Mouse (Mus musculus): Measurements from ENCODE around the gene Slc25a29.
"Not testable (repeated sequence)": the region's sequence is repeated elsewhere in the genome, so short reads cannot be mapped to it uniquely, and the experiment has no call there.

The Slc25a29 gene

GRCm38 (mm10) chr12:108835840-108836409 lies at the start of gene Slc25a29, which contains the start of gene Slc25a47:
Gene Slc25a29 (minus strand): TSS chr12:108835883.
Gene Slc25a47 (plus strand): TSS chr12:108836046.
- peak; percentile 76 for DNase-seq (ENCODE audit: extremely low read depth, low read depth)

DNA sequence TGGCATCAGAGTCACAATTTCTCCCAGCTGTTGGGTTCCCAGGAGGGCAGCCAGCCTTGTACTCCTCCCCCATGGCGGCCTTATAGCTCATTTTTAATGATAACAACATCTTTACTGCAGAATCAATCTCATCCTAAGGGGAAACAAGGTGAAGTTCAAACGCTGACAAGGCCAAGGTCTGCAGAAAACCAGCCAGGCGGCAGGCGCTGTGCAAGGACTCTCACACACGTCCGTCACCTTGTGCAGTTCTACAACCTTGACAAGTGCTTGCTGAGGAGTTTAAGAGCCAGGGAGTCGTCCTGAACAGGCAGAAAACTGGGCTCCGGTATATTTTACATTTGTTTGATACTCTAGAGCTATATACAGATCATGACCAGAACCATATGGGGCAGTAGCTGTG lies 47.1 kb upstream of the Slc25a29 start:
- no peak for DNase-seq (ENCODE audit: extremely low read depth, low read depth)

DNA sequence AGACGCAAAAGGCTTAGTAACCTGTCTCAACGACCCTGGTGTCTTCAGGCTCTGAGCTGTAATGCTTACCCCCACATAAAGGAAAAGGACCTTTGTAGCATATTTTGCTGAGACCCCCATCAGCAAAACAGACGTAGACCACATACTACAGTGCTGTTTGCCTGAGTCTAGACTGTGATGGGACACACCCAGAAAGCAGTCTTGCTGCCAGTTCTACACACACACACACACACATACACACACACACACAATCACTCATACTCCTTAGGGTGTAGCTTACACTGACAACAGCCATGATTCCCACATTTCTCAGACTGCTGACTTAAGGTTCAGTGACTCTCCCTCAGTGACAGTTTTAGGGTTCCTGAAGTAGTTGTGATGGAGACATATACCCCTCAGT lies 45.5 kb upstream of the Slc25a29 start:
- DNase-seq (ENCODE audit: extremely low read depth, low read depth), result no peak

- no peak for DNase-seq (ENCODE audit: extremely low read depth, low read depth)
These were observed 44.9 kb upstream of the Slc25a29 start for GRCm38 (mm10) chr12:108880606-108881005.

GRCm38 (mm10) chr12:108879138-108879537 lies 43.5 kb upstream of the Slc25a29 start:
- no peak for DNase-seq (ENCODE audit: extremely low read depth, low read depth)

GRCm38 (mm10) chr12:108873122-108873521 lies 37.4 kb upstream of the Slc25a29 start:
- no peak for DNase-seq (ENCODE audit: extremely low read depth, low read depth)

DNA sequence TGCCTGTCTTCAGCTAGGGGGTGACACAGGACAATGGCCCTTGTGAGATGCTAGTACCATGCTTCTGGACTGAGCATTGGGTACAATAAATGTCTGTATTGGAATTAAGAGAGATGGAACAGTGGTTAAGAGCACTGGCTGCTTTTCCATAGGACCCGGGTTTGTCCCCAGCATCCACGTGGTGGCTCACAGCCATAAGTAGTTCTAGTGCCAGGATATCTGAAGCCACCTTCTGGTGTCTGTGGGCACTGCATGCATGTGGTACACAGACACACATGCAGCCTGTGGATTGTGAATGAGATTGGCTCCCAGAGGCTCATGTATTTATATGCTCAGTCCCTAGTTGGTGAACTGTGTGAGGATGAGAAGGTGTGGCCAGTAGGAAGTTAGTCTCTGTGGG lies 33.9 kb upstream of the Slc25a29 start:
- DNase-seq (ENCODE audit: extremely low read depth, low read depth), result no peak

- no peak for DNase-seq (ENCODE audit: extremely low read depth, low read depth)
These were observed 29.4 kb upstream of the Slc25a29 start for GRCm38 (mm10) chr12:108865007-108865494.

- DNase-seq (ENCODE audit: extremely low read depth, low read depth), result no peak
These were observed 22.8 kb upstream of the Slc25a29 start for GRCm38 (mm10) chr12:108858486-108858885.

DNA sequence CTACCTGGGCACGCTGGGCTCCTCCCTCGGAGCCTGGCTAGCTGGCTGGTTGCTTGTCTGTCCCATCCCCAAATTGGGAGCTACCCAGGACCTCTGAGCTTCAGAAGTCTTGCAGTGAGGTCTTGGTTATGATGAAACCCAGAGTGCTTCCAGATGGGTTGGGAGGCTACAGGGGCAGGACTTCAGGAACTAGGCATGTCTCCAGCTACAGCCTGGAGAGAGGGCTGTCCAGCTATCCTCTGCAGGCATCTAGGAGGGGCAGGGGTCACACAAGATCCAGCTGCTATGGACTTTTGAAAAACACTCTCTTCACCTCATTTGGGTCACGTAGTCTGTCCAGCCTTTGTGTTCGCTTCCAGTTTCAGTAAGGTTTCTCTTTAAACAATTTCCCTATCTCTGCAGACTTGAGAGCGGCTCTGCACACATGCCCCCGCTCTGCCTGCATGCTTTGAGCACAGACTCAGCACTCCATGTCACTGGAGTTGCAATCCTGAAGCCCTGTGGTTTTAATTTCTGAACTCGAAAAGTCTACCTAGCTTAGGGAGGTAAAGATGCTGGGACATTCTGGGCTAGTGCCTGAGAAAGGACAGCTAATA lies 22.0 kb upstream of the Slc25a29 start:
- no peak for DNase-seq (ENCODE audit: extremely low read depth, low read depth)

DNA sequence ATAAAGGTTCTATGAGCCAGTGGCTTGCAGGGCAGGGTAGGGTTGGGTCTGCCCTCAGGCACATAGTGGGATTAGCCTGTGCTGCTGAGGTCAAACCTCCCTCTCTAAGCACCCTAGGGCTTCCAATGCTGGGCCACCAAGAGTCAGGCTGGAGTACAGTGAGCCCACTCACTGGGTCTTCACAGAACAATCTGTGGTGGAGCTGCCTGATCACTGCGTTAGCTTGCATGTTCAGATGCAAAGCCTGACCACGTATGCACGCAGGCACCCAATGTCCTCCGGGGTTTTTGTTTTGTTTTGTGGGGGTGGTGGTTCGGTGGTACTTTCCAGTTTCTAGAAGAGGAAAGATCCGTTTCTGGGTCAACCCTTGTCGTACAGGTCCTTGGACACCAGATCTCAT lies 21.4 kb upstream of the Slc25a29 start:
- no peak for DNase-seq (ENCODE audit: extremely low read depth, low read depth)

GRCm38 (mm10) chr12:108856186-108856585 lies 20.5 kb upstream of the Slc25a29 start:
- no peak for DNase-seq (ENCODE audit: extremely low read depth, low read depth)

- DNase-seq (ENCODE audit: extremely low read depth, low read depth), result no peak
These were observed 19.4 kb upstream of the Slc25a29 start for GRCm38 (mm10) chr12:108855081-108855480.

DNA sequence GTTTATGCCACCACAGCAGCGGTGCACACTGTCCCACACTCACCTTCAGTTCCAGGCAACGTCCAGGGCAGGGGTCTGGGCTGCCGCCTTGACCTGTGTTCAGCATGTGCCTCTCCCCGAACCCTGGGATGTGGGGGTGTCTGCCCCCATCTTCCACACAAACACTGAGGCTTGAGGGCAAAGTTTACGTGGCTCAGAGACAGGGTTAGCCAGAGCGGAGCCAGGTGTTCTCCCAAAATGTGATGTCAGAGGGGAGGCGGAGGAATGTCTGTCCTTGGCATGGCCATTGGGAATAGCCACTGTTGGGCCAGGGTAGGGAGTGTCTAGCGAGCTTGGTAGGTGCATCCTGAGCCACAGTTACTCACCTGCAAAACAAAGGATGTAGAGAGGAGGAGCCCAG lies 17.1 kb upstream of the Slc25a29 start:
- DNase-seq (ENCODE audit: extremely low read depth, low read depth), result no peak

DNA sequence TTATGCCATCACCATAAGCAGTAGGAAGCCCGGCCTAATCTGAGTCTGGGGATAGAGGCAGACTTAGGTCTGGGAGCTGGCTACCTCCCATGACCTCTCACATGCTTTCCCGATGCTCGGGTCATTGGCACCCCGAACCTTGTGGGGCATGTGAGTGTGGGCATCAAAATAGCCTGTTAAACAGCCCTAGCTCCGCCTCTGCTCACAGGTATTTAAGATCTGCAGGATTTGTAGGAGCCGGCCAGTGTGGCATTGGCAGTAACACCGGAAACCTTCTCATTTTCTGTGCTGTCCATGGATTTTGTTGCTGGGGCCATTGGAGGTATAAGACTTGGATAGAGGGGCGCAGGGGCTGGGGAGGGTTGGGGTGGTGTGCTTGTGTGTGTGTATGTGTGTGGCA lies 15.2 kb upstream of the Slc25a29 start:
- no peak for DNase-seq (ENCODE audit: extremely low read depth, low read depth)

GRCm38 (mm10) chr12:108850129-108850528 lies 14.4 kb upstream of the Slc25a29 start:
- no peak for DNase-seq (ENCODE audit: extremely low read depth, low read depth)

GRCm38 (mm10) chr12:108849488-108850022 lies 13.9 kb upstream of the Slc25a29 start:
- no peak for DNase-seq (ENCODE audit: extremely low read depth, low read depth)

- DNase-seq (ENCODE audit: extremely low read depth, low read depth), result not testable (repeated sequence)
These were observed 12.3 kb upstream of the Slc25a29 start for GRCm38 (mm10) chr12:108848033-108848432.

DNA sequence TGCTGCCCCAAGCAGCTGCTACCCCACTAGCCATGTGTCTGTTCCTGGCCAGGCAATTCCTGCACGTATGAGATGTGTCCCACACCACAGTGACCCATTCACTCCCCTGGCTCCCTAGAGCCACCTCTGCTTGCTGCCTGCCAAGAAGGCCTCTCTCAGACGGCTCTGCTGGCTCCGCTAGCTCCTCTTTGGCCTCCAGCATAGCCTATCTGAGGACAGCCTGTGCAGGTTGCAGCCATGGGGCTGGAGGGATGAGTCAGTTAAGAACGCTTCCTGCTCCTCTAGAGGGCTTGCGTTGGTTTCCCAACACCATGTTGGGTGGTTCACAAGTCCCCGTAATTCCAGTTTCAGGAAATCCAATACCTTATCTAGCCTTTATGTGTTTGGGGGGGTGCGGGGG lies 7.0 kb upstream of the Slc25a29 start:
- no peak for DNase-seq (ENCODE audit: extremely low read depth, low read depth)

DNA sequence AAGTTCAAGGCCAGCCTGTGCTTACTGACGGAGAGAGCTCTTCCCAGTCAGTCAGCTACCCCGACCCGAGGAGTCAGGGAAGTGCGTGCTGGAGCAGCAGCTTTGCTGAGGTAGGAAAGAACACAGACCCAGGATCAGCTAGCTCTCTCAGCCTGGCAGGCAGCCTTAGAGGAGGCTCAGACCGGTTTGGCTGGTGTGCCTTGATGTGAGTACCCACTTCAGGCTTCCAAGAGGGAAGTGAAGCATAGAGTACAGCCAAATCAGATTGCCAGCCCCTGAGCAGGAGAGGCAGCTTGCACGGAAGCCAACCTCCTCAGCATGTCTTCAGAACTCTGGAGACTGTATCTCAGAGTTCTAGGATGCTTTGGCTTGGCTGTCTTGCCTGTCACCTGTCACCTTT lies 5.5 kb upstream of the Slc25a29 start:
- no peak for DNase-seq (ENCODE audit: extremely low read depth, low read depth)

DNA sequence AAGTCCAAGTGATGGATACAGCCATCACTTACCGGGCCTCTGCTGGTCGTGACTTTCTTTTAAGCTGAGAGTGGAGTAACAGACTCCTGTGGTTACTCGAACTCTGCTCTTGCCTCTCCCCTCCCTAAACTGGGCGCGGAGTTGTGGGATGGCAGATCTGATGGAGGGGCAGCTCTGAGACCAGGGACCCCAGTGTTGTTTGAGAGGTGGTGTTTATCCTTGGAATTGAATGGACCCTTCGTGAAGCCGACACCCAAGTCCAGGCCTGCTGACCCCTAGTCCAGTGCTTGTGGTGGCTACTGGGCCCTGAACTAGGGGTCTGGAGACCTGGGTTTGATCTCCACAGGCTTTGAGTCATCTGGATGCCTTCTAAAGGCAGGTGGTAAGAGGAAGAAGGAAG lies 1.0 kb upstream of the Slc25a29 start:
- DNase-seq (ENCODE audit: extremely low read depth, low read depth), result peak; percentile 5

DNA sequence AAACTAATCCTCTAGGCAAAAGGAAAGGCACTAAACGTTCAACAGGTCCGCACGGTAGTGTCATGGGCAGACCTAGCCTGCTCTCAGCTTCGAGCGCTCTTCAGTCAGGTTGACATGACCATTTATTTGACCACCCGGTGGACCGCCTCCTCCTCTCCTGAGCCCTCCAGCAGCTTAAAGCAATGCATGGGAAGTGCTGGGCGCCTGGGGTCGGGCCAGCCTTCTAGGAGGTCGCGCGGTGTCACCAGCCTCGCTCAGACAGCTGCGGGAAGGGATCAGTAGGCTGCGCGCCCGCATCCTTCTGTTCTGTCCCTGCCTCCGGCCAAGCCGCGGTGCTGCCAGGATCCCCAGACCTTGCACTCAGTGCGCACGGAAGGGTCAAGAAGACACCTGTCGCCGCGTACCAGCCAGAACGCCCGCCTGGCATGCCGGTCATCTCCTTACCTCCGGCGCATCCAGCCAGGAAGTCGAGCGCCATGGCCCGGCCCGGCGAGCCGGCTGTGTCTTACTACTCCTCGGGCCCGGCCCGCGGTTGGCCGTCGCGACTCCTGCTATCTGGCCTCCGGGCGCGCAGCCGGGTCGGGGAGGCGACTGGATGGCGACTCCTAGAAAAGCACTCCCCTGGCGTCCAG lies 359 bp downstream of the Slc25a29 start:
- DNase-seq (ENCODE audit: extremely low read depth, low read depth), result no peak

DNA sequence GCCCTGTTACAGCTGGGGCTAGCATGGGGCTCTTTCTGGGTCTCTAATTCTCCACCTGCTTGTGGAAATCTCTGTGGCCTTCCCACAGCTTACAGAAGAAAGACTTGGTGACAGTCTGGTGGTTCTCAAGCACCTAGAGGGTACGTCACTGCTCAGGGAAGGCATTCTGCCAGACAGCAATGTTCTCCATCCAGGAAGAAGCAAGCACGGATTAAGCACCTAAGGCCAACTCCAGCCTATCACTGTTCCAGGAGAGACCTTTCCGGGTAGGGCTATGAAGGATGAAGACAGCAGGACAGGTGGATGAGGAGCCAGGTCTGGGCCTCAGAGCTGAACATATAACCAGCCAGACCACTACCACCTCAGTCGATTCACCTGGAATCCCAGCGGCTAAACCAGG lies 897 bp downstream of the Slc25a29 start:
- no peak for DNase-seq (ENCODE audit: extremely low read depth, low read depth)
